Mouse (Mus musculus) ZHBTc4 (cell line): Measurements from ENCODE around the gene Ank.

ENCODE experiments used
- DNase-seq: peaks from one replicate; pipeline ENCODE4 v3.0.0-alpha.2; 2011; ENCODE audit warnings: low read depth, low spot score

Gene Ank

GRCm38 (mm10) chr15:27630601-27631383 lies 164.3 kb downstream of the Ank start, which contains the start of gene Otulin:
TSS of gene Otulin (minus strand) at chr15:27630693.
- peak; percentile 98 for DNase-seq

GRCm38 (mm10) chr15:27633941-27634900 lies 167.7 kb downstream of the Ank start:
- no peak for DNase-seq

GRCm38 (mm10) chr15:27641171-27641570 lies 174.7 kb downstream of the Ank start:
- no peak for DNase-seq

GRCm38 (mm10) chr15:27642895-27643294 lies 176.4 kb downstream of the Ank start:
- peak; percentile 54 for DNase-seq
